Mouse (Mus musculus): ENCODE results near the gene 1810049J17Rik. TPM values are rescaled to one million over a fixed set of nuclear protein-coding genes. Genes with fewer than 3 reads are reported as not detected.

Gene 1810049J17Rik
- 17.9 and 23.9 TPM in 2 replicates for total RNA-seq (2012; rRNA removed)
- polyA plus RNA-seq (2012; ENCODE audit: insufficient read depth in 1 of 2, insufficient read length in 2 of 2, low read depth in 1 of 2, low replicate concordance in 2 of 2, missing spikeins in 1 of 2) = not detected

DNA sequence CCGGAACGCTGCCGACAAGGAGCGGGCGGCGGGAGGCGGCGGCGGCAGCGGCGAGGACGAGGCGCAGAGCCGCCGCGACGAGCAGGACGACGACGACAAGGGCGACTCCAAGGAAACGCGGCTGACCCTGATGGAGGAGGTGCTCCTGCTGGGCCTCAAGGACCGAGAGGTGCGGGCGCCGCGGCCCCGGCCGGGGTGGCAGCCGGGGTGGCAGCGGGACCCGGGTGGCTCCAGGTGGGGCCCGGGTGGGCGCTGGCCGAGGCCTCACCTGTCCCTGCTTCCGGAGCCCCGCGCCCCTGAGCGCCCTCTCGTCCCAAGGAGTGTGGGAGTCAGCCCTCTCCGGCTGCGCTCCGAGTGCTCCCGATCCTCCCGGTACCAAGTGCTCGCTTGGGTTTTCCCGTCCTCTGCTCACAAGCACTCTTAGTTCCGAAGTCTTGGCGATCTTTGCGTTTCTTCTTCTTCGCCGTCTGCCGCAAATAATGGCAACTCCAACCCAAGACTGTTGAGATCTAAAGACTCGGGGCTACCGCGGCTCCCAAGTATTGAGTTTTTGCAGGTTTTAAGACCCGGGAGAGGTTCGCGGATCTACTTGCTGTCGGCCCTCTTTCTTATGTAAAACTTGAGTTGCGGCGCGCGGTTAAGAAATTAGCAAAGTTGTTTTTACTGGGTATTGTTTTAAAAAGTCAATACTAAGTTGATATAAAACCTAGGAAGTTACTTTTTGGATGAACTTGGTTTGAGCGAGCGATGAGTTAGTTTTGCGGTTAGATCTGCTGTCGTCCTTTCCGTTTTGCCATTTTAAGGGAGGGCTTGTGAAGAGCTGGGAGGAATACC lies at the start of gene 1810049J17Rik:
TSS of gene 1810049J17Rik (minus strand) at position 112 of the 834 bp plus-strand sequence.
- H3K36me3 ChIP-seq (ENCODE audit: control insufficient read depth in 1 of 2, insufficient read depth in 2 of 2, low read length in 2 of 2) = peaks cover 13 to 44% of the 10 kb centered on the region in 2 experiments
- H3K4me1 ChIP-seq (ENCODE audit: control insufficient read depth in 1 of 2, insufficient read depth in 2 of 2, low read length in 2 of 2) = peaks cover 8 to 36% of the 10 kb centered on the region in 2 experiments
- TF ChIP-seq ZNF384 (IDR thresholded peaks at IDR 0.05; ENCODE audit: low read depth, low read length) (no peak), RAD21 (IDR thresholded peaks at IDR 0.05; ENCODE audit: low read depth, low read length) (no peak), CHD2 (IDR thresholded peaks at IDR 0.05; ENCODE audit: low read length) (no peak), JUND (IDR thresholded peaks at IDR 0.05; ENCODE audit: low read depth, low read length) (no peak), EP300 (IDR thresholded peaks at IDR 0.05; ENCODE audit: low read depth in 1 of 2, low read length in 2 of 2) (no peak), MXI1 (IDR thresholded peaks at IDR 0.05; ENCODE audit: low read depth, low read length) (peak; percentile 50; the same call in 1 of the 2 replicates), POLR2AphosphoS5 (IDR thresholded peaks at IDR 0.05; ENCODE audit: borderline replicate concordance, low read depth, low read length) (no peak), TAL1 (IDR thresholded peaks at IDR 0.05; ENCODE audit: low read length) (no peak), UBTF (IDR thresholded peaks at IDR 0.05; ENCODE audit: borderline replicate concordance, insufficient read depth, low read depth, low read length) (peak; percentile 92; the same call in 1 of the 2 replicates), POLR2AphosphoS2 (IDR thresholded peaks at IDR 0.05; ENCODE audit: low read length) (no peak), MAZ (IDR thresholded peaks at IDR 0.05; ENCODE audit: low read depth, low read length) (0 out of 2 replicates have a peak, but pooled peaks have one; percentile 4), HCFC1 (IDR thresholded peaks at IDR 0.05; ENCODE audit: low read depth, low read length) (peak; percentile 40; the same call in 1 of the 2 replicates), SIN3A (IDR thresholded peaks at IDR 0.05; ENCODE audit: low read length) (peak; percentile 85), TBP (IDR thresholded peaks at IDR 0.05; ENCODE audit: low read depth, low read length) (no peak; the same call in 1 of the 2 replicates), BHLHE40 (IDR thresholded peaks at IDR 0.05; ENCODE audit: borderline replicate concordance, low read depth, low read length) (no peak), MYB (IDR thresholded peaks at IDR 0.05; ENCODE audit: low read depth, low read length) (no peak), GATA1 (IDR thresholded peaks at IDR 0.05; ENCODE audit: low read depth, low read length) (no peak), USF1 (IDR thresholded peaks at IDR 0.05; ENCODE audit: low read depth, low read length) (no peak), ETS1 (IDR thresholded peaks at IDR 0.05; ENCODE audit: low read depth, low read length) (peak; percentile 60; the same call in 1 of the 2 replicates), NELFE (IDR thresholded peaks at IDR 0.05; ENCODE audit: low read depth, low read length) (no peak), MEF2A (IDR thresholded peaks at IDR 0.05; ENCODE audit: extremely low read depth, insufficient replicate concordance, low read depth, low read length, poor library complexity, severe bottlenecking) (no peak), GABPA (IDR thresholded peaks at IDR 0.05; ENCODE audit: low read depth, low read length) (no peak), SMC3 (IDR thresholded peaks at IDR 0.05; ENCODE audit: low read depth, low read length) (no peak)
- peak within 1 kb of the TSS; percentile 94 for H3K4me3 ChIP-seq (ENCODE audit: control insufficient read depth in 1 of 2, insufficient read depth in 1 of 2, low read depth in 2 of 2, low read length in 2 of 2)
- peaks cover 53% of the 10 kb centered on the region for H3K79me2 ChIP-seq (ENCODE audit: control insufficient read depth, insufficient read depth, low read length, poor library complexity)
- H3K27ac ChIP-seq (ENCODE audit: control insufficient read depth, low read depth, low read length) = peak within 1 kb of the TSS; percentile 87
- no peaks in the 10 kb centered on the region for H3K9me3 ChIP-seq (replicated peaks; ENCODE audit: insufficient read depth, low read length)
- DNase-seq (ENCODE audit: low read depth, low spot score) = peak; percentile 84
- H3K9ac ChIP-seq (ENCODE audit: control insufficient read depth, low read depth, low read length, poor library complexity, severe bottlenecking) = peak within 1 kb of the TSS; percentile 89
- no peaks in the 10 kb centered on the region for H3K27me3 ChIP-seq (ENCODE audit: control insufficient read depth in 1 of 2, insufficient read depth in 2 of 2, low read length in 2 of 2)

Measured in MEL (cell line).